Mouse (Mus musculus) intestine, embryonic 14.5 days (tissue): ENCODE data around the gene Arfgef2. TPM values are rescaled to one million over a fixed set of nuclear protein-coding genes. Genes with fewer than 3 reads are reported as not detected.

ENCODE experiments used
- ATAC-seq: fragments of 200-750 bp; cut with Nextera tagmentation; replicated peaks from 2 replicates; pipeline ENCODE4 v1.8.0; 2017; ENCODE audit warnings: low read depth, moderate number of reproducible peaks, moderate TSS enrichment, moderate library complexity; ENCODE audit not compliant: low FRiP score, low TSS enrichment
- DNase-seq: peaks from one replicate; pipeline ENCODE4 v3.0.0-alpha.2; 2018; ENCODE audit warnings: low spot score
- H3K27ac ChIP-seq: fragments of 300-500 bp; sonication (generic); 2 replicates; pipeline ENCODE4 v1.5.1; 2014; ENCODE audit warnings: low read depth, mild to moderate bottlenecking, control low read depth
- H3K27me3 ChIP-seq: fragments of 300-500 bp; sonication (generic); replicated peaks from 2 replicates; pipeline ENCODE4 v1.6.1; 2014; ENCODE audit warnings: low read length, control low read depth; ENCODE audit not compliant: control insufficient read depth, insufficient read depth
- H3K36me3 ChIP-seq: fragments of 300-500 bp; sonication (generic); 2 replicates; pipeline ENCODE4 v1.6.1; 2014; ENCODE audit warnings: low read length, control low read depth; ENCODE audit not compliant: control insufficient read depth, insufficient read depth
- H3K4me1 ChIP-seq: fragments of 300-500 bp; sonication (generic); replicated peaks from 2 replicates; pipeline ENCODE4 v1.6.1; 2014; ENCODE audit warnings: low read length, control low read depth, mixed read lengths; ENCODE audit not compliant: control insufficient read depth, insufficient read depth
- H3K4me2 ChIP-seq: fragments of 300-500 bp; sonication (generic); 2 replicates; pipeline ENCODE4 v1.6.1; 2014; ENCODE audit warnings: low read length
- H3K4me3 ChIP-seq: fragments of 300-500 bp; sonication (generic); 2 replicates; pipeline ENCODE4 v1.5.1; 2014; ENCODE audit warnings: low read depth, low read length, control low read depth, mixed read lengths
- H3K9ac ChIP-seq: fragments of 300-500 bp; sonication (generic); 2 replicates; pipeline ENCODE4 v1.6.1; 2014; ENCODE audit warnings: mild to moderate bottlenecking, low read length
- H3K9me3 ChIP-seq: fragments of 300-500 bp; sonication (generic); 2 replicates; pipeline ENCODE4 v1.6.1; 2016; ENCODE audit warnings: low read length, control low read depth; ENCODE audit not compliant: control insufficient read depth
- WGBS: fragments of 180-500 bp; shearing (Covaris S2); extraction: QIAGEN DNeasy Blood & Tissue Kit; methylation state at CpG from one replicate; pipeline ENCODE4 v1.1.7; 2014; 5-methylcytosine and 5-hydroxymethylcytosine counted together
- polyA plus RNA-seq: library from polyadenylated mRNA; unstranded; fragments of >200 nt; fragmentation: Nextera tagmentation; extraction: Ambion mirVana; gene quantifications from 2 replicates; pipeline ENCODE4 v1.2.1, GENCODE M21; 2014

Gene Arfgef2
- polyA plus RNA-seq, 1 experiment from 2014 or later, result 9.3 TPM

DNA sequence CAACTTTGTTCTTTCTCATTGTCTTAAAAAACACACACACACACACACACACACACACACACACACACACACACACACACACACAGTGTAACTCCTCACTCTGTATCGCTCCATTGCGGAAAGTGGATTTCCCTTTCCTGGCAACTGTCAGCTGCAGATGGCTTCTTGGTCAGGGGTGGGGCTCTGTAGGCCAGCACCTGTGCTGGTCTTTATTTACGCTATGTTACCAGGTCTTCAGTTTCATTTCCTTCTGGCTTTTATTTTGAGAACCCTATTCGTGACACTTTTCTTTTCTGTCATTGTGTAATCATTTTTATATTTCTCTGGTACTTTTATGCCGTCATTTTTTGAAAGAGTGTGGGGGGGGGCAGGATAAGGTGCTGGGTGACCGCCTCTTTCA is 70.2 kb downstream of the Arfgef2 start:
- ATAC-seq (no peak), DNase-seq (no peak)
- 90% methylated on average over 6 of the region's 6 CpGs for WGBS
- Histone ChIP-seq H3K27me3 (no peaks in the 10 kb centered on the region), H3K36me3 (peaks cover 58% of the 10 kb centered on the region), H3K9ac (no peak overlapping the region), H3K4me1 (no peaks in the 10 kb centered on the region), H3K4me2 (no peak overlapping the region), H3K27ac (no peak overlapping the region), H3K4me3 (no peak overlapping the region), H3K9me3 (no peaks in the 10 kb centered on the region)

DNA sequence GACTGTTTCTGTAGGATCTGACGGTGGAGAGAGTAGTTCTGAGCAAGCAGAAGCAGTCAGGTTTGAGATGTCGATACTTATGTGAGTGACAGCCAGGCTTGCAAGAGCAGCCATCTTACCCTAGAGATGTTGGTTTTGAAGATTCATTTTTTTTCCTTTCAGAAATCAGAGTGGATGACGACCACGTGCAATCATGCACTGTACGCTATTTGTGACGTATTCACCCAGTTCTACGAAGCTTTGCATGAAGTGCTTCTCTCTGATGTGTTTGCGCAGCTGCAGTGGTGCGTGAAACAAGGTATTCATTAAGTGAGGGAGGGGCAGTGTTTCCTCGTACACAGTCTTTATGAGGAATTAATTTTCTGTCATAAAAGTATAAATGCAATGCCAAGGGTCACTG is 70.9 kb downstream of the Arfgef2 start:
- no peak overlapping the region for H3K4me2 ChIP-seq
- H3K9me3 ChIP-seq, result no peaks in the 10 kb centered on the region
- ATAC-seq (no peak), DNase-seq (no peak)
- H3K4me3 ChIP-seq, result no peak overlapping the region
- WGBS, result 89% methylated on average over 10 of the region's 10 CpGs
- no peak overlapping the region for H3K9ac ChIP-seq
- H3K27me3 ChIP-seq, result no peaks in the 10 kb centered on the region
- peaks cover 61% of the 10 kb centered on the region for H3K36me3 ChIP-seq
- H3K27ac ChIP-seq, result no peak overlapping the region
- no peaks in the 10 kb centered on the region for H3K4me1 ChIP-seq

DNA sequence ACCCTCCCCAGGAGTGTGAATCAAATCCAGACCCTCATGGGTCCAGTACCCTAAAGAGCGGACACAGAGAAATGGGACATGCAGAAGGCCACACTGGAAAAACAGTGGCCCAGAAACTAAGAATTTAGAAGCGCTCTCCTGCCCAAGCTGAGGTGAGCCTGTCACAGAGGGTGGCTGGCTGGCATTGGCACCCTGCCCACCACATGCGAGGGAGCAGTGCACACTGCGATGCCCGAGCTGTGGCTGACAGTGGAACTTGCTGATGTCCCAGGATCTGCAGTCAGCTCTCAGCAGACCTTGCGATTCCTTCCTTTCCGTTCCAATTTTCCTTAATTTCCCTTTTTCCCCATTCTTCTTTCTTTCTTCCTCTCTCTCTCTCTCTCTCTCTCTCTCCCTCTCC is 79.7 kb downstream of the Arfgef2 start:
- WGBS, result 91% methylated on average over 7 of the region's 7 CpGs
- Histone ChIP-seq H3K4me3 (no peak overlapping the region), H3K4me2 (no peak overlapping the region), H3K36me3 (peaks cover 26% of the 10 kb centered on the region), H3K27me3 (no peaks in the 10 kb centered on the region), H3K4me1 (no peaks in the 10 kb centered on the region; the same call in 1 of the 2 replicates), H3K9ac (no peak overlapping the region), H3K27ac (no peak overlapping the region), H3K9me3 (no peaks in the 10 kb centered on the region)
- DNase-seq (no peak), ATAC-seq (no peak)

DNA sequence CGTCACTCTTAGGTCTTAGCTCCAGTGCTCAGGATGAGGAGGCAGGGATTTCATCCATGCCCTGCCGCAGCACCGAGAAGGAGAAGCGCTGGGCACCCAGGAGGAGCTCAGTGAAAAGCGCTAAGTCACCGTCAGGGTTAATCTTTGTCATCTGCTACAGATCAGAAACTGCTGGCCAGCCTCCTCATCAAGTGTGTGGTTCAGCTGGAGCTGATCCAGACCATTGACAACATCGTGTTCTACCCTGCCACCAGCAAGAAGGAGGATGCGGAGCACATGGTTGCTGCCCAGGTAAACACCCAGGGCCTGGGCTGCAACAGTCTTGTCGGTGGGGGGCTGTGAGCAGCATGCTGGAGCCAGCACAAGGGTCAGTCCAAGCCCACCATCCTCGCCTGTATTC is 80.2 kb downstream of the Arfgef2 start:
- ATAC-seq (no peak), DNase-seq (no peak)
- 76% methylated on average over 10 of the region's 10 CpGs for WGBS
- Histone ChIP-seq H3K9me3 (no peaks in the 10 kb centered on the region), H3K4me1 (no peaks in the 10 kb centered on the region; the same call in 1 of the 2 replicates), H3K9ac (no peak overlapping the region), H3K36me3 (peaks cover 26% of the 10 kb centered on the region), H3K4me2 (no peak overlapping the region), H3K27me3 (no peaks in the 10 kb centered on the region), H3K27ac (no peak overlapping the region), H3K4me3 (no peak overlapping the region)

DNA sequence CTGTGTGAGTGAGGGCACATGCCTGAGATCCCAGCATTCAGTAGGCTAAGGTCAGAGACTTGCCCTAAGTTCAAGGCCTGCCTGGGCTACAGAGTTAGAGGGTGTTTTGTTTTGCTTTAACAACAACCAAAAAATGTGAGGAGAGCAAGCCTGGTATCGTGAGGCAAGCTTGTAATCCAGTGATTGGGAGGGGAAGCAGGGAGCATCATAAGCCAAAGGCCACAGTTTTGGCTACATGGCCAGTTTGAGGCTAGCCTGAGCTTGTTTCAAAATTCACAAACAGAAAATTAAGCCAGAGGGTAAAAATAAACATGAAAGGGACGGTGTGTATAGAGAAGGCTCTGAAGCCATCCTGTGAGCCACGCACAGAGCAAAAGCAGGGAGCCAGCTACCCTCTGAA is 80.8 kb downstream of the Arfgef2 start:
- Histone ChIP-seq H3K27me3 (no peaks in the 10 kb centered on the region), H3K36me3 (peaks cover 22% of the 10 kb centered on the region), H3K9ac (no peak overlapping the region), H3K4me1 (no peaks in the 10 kb centered on the region; the same call in 1 of the 2 replicates), H3K4me2 (no peak overlapping the region), H3K4me3 (no peak overlapping the region), H3K27ac (no peak overlapping the region), H3K9me3 (no peaks in the 10 kb centered on the region)
- WGBS, result 85% methylated on average over 3 of the region's 3 CpGs
- DNase-seq (no peak), ATAC-seq (no peak)

DNA sequence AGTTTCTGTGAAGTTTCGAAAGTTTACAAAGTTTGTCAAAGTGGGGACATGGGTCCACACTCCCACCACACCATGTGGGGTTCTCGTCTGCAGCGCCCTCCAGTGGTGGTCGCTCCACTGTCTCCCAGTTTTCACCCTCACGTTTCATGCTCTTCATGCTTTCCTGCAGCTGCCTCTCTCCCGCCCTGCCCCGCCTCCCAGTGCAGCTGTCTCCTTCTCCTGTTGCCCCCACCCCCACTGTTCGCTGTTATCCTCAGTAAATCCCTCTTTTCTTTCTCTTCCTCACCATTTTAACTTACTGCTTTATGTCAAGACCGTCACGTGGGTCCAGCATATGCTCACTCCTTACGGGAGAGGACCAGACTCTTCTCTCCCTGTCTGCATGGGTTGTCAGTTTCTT is 82.4 kb downstream of the Arfgef2 start:
- H3K36me3 ChIP-seq, result peaks cover 25% of the 10 kb centered on the region
- no peak for ATAC-seq

DNA sequence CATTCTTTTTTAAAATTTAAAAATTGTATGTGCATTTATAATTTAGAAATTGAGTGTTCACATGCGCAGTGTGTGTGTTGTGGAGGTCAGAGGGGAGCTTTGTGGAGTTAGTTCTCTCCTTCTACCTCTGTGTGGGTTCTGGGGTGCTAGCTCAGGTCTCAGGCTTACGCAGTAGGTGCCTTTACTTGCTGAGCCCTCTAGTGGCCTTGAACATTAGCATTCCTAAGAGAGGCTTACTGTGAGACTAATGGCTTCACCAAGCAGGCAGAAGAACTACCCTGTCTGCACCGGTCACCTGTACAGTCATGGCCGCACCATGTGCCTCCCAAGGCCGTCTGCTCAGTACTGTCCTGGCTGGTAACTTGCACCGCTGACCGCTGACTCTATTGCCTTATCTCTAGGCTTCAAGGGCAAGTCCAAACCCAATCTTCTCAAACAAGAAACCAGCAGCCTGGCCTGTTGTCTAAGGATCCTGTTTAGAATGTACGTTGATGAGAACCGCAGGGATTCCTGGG is 86.0 kb downstream of the Arfgef2 start:
- Histone ChIP-seq H3K4me2 (no peak overlapping the region), H3K9me3 (no peaks in the 10 kb centered on the region), H3K4me1 (no peaks in the 10 kb centered on the region; the same call in 1 of the 2 replicates), H3K36me3 (peaks cover 29% of the 10 kb centered on the region), H3K4me3 (no peak overlapping the region), H3K9ac (no peak overlapping the region), H3K27me3 (no peaks in the 10 kb centered on the region), H3K27ac (no peak overlapping the region)
- ATAC-seq (no peak), DNase-seq (no peak)
- WGBS, result 78% methylated on average over 9 of the region's 9 CpGs

More for the DNA sequence above, 82.4 kb downstream of the Arfgef2 start:
- H3K27me3 ChIP-seq, result no peaks in the 10 kb centered on the region
- DNase-seq, result no peak
- no peaks in the 10 kb centered on the region; the same call in 1 of the 2 replicates for H3K4me1 ChIP-seq
- no peak overlapping the region for H3K4me3 ChIP-seq
- H3K27ac ChIP-seq, result no peak overlapping the region
- H3K9me3 ChIP-seq, result no peaks in the 10 kb centered on the region
- whole genome bisulfite sequencing, result 40% methylated on average over 11 of the region's 11 CpGs
- no peak overlapping the region for H3K4me2 ChIP-seq
- no peak overlapping the region for H3K9ac ChIP-seq

DNA sequence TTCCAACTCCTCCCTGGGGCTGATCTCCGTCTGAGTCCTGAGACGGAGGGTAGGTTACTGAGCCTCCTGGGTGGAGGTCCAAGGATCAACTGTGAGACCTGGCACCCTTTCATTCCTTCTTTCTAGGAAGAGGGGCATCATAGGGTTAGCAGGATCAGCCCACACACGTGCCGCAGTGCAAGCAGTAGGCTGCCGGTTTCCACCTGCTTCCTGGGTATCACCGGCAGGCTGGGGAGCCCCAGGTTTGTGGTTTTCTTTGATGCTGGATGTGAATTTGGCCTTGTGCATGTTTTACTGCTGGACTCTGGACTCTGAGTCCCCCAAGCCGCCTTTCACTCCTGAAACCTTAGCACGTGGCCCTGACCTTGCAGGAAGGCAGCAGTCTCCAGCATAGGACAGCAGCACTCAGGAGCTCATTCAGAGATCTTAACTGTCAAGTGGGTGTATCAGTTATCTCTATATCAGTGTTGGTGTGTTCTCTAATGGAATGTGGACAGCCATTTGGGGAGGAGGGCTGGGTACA is 86.8 kb downstream of the Arfgef2 start:
- Histone ChIP-seq H3K9ac (no peak overlapping the region), H3K4me3 (no peak overlapping the region), H3K4me1 (no peaks in the 10 kb centered on the region; the same call in 1 of the 2 replicates), H3K4me2 (no peak overlapping the region), H3K36me3 (peaks cover 29% of the 10 kb centered on the region), H3K27ac (no peak overlapping the region), H3K9me3 (no peaks in the 10 kb centered on the region), H3K27me3 (no peaks in the 10 kb centered on the region)
- 86% methylated on average over 8 of the region's 8 CpGs for WGBS
- DNase-seq, result no peak
- no peak for ATAC-seq

DNA sequence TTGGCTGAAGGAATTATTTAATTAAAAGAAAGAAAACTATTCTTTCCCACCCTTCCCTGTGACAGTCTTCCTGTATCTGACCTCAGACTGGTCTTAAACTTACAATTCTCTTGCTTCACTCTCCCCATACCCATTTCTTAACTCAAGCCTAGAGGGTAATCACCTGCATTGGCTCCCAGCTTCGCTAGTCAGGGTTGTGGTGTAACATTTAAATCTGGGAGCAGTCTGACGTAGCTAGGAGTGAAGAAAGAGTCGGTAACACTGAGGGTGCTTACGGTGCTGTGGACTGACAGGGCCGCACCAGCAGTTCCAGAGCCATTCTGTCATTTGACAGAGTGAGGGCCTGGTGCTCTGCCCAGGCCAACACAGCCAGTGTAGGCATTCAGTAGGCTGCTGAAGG is 87.6 kb downstream of the Arfgef2 start:
- Histone ChIP-seq H3K4me2 (no peak overlapping the region), H3K36me3 (peaks cover 29% of the 10 kb centered on the region), H3K4me3 (no peak overlapping the region), H3K4me1 (no peaks in the 10 kb centered on the region), H3K27me3 (no peaks in the 10 kb centered on the region), H3K9ac (no peak overlapping the region), H3K27ac (no peak overlapping the region), H3K9me3 (no peaks in the 10 kb centered on the region)
- DNase-seq, result no peak
- WGBS, result 91% methylated on average over 5 of the region's 5 CpGs
- no peak for ATAC-seq
